Mouse (Mus musculus) forebrain, postnatal 0 days (tissue): ENCODE measurements at regions not wholly inside any gene's neighbourhood (a gene's known extent, or its start where the extent isn't known, plus 50 kb on each side); places are given as distances from the start of the nearest gene placed in this dataset.

ENCODE experiments used
- ATAC-seq: fragments of 200-750 bp; cut with Nextera tagmentation; 2 replicates; pipeline ENCODE4 v1.8.0; 2017; ENCODE audit warnings: mild to moderate bottlenecking, moderate library complexity
- DNase-seq: peaks from one replicate; pipeline ENCODE4 v3.0.0-alpha.2; 2015
- H3K27ac ChIP-seq: fragments of 300-500 bp; sonication (generic); 2 replicates; pipeline ENCODE4 v1.5.1; 2014; ENCODE audit warnings: low read depth, mild to moderate bottlenecking, antibody characterized with exemption, low read length, moderate library complexity, mixed read lengths
- H3K27me3 ChIP-seq: fragments of 300-500 bp; sonication (generic); 2 replicates; pipeline ENCODE4 v1.6.1; 2014; ENCODE audit warnings: mild to moderate bottlenecking, low read length, mixed read lengths; ENCODE audit not compliant: insufficient read depth
- H3K36me3 ChIP-seq: fragments of 300-500 bp; sonication (generic); 2 replicates; pipeline ENCODE4 v1.6.1; 2014; ENCODE audit warnings: mild to moderate bottlenecking, moderate library complexity; ENCODE audit not compliant: insufficient read depth
- H3K4me1 ChIP-seq: fragments of 300-500 bp; sonication (generic); 2 replicates; pipeline ENCODE4 v1.6.1; 2014; ENCODE audit warnings: antibody characterized with exemption; ENCODE audit not compliant: insufficient read depth
- H3K4me2 ChIP-seq: fragments of 300-500 bp; sonication (generic); 2 replicates; pipeline ENCODE4 v1.6.1; 2014; ENCODE audit warnings: low read depth, mild to moderate bottlenecking, moderate library complexity
- H3K4me3 ChIP-seq: fragments of 300-500 bp; sonication (generic); 2 replicates; pipeline ENCODE4 v1.5.1; 2014; ENCODE audit warnings: low read depth, low read length, mixed read lengths
- H3K9ac ChIP-seq: fragments of 300-500 bp; sonication (generic); 2 replicates; pipeline ENCODE4 v1.6.1; 2014; ENCODE audit warnings: mild to moderate bottlenecking
- H3K9me3 ChIP-seq: fragments of 300-500 bp; sonication (generic); 2 replicates; pipeline ENCODE4 v1.6.1; 2016; ENCODE audit warnings: low read length
- CTCF ChIP-seq: sonication (generic); IDR thresholded peaks from 2 replicates; pipeline ENCODE4 v1.5.1; 2016; ENCODE audit warnings: antibody characterized with exemption, control low read depth, low read depth
- WGBS: fragments of 180-500 bp; shearing (Covaris S2); extraction: QIAGEN DNeasy Blood & Tissue Kit; methylation state at CpG from one replicate; pipeline ENCODE4 v1.1.7; 2014; 5-methylcytosine and 5-hydroxymethylcytosine counted together

- Histone ChIP-seq H3K27me3 (no peaks in the 10 kb centered on the region), H3K36me3 (no peaks in the 10 kb centered on the region), H3K9me3 (no peaks in the 10 kb centered on the region), H3K4me1 (no peaks in the 10 kb centered on the region), H3K4me2 (no peak overlapping the region), H3K4me3 (no peak overlapping the region), H3K27ac (no peak overlapping the region), H3K9ac (no peak overlapping the region)
- no peak for DNase-seq
- WGBS, result 35% methylated on average over 7 of the region's 7 CpGs
- TF ChIP-seq CTCF, result no peak
- ATAC-seq, result no peak
Measured at GRCm38 (mm10) chr2:160220562-160221021, 113.4 kb downstream of the Gm826 start.

GRCm38 (mm10) chr2:160214032-160214812 is 119.7 kb downstream of the Gm826 start:
- H3K4me3 ChIP-seq, result no peak overlapping the region
- no peaks in the 10 kb centered on the region for H3K36me3 ChIP-seq
- no peak overlapping the region for H3K27ac ChIP-seq
- H3K9ac ChIP-seq, result no peak overlapping the region
- TF ChIP-seq CTCF, result no peak
- no peak for ATAC-seq
- H3K27me3 ChIP-seq, result no peaks in the 10 kb centered on the region
- H3K4me1 ChIP-seq, result no peaks in the 10 kb centered on the region
- WGBS, result 88% methylated on average over 10 of the region's 10 CpGs
- no peak for DNase-seq
- H3K4me2 ChIP-seq, result no peak overlapping the region
- H3K9me3 ChIP-seq, result no peaks in the 10 kb centered on the region

GRCm38 (mm10) chr2:160210507-160210906 is 123.5 kb downstream of the Gm826 start:
- DNase-seq (no peak), ATAC-seq (no peak)
- Histone ChIP-seq H3K4me3 (no peak overlapping the region), H3K27ac (no peak overlapping the region), H3K4me1 (no peaks in the 10 kb centered on the region), H3K9ac (no peak overlapping the region), H3K9me3 (no peaks in the 10 kb centered on the region), H3K4me2 (no peak overlapping the region), H3K36me3 (no peaks in the 10 kb centered on the region), H3K27me3 (no peaks in the 10 kb centered on the region)
- 85% methylated on average over 3 of the region's 3 CpGs for WGBS
- no peak for TF ChIP-seq CTCF

- WGBS, result 92% methylated on average over 12 of the region's 12 CpGs
- Histone ChIP-seq H3K36me3 (no peaks in the 10 kb centered on the region), H3K4me1 (no peaks in the 10 kb centered on the region), H3K9me3 (no peaks in the 10 kb centered on the region), H3K27me3 (no peaks in the 10 kb centered on the region), H3K9ac (no peak overlapping the region), H3K4me2 (no peak overlapping the region), H3K4me3 (no peak overlapping the region), H3K27ac (no peak overlapping the region)
- TF ChIP-seq CTCF, result no peak
- no peak for DNase-seq
- no peak for ATAC-seq
Measured at GRCm38 (mm10) chr2:160209589-160210264, 124.2 kb downstream of the Gm826 start.

- Histone ChIP-seq H3K36me3 (no peaks in the 10 kb centered on the region), H3K4me2 (no peak overlapping the region)
- no peak for TF ChIP-seq CTCF
Measured at GRCm38 (mm10) chr2:160208295-160208694, 125.7 kb downstream of the Gm826 start.

GRCm38 (mm10) chr2:160207226-160207625 is 126.7 kb downstream of the Gm826 start:
- H3K36me3 ChIP-seq, result no peaks in the 10 kb centered on the region
- TF ChIP-seq CTCF, result peak; percentile 25; the same call in 1 of the 2 replicates
- H3K27ac ChIP-seq, result no peak overlapping the region
- no peaks in the 10 kb centered on the region for H3K4me1 ChIP-seq
- DNase-seq, result no peak
- WGBS, result 77% methylated on average over 4 of the region's 4 CpGs
- no peaks in the 10 kb centered on the region for H3K9me3 ChIP-seq
- H3K4me2 ChIP-seq, result no peak overlapping the region
- no peak overlapping the region for H3K9ac ChIP-seq
- no peaks in the 10 kb centered on the region for H3K27me3 ChIP-seq
- no peak for ATAC-seq
- H3K4me3 ChIP-seq, result no peak overlapping the region

More at GRCm38 (mm10) chr2:160208295-160208694, 125.7 kb downstream of the Gm826 start:
- H3K27ac ChIP-seq, result no peak overlapping the region
- no peak overlapping the region for H3K4me3 ChIP-seq
- DNase-seq (no peak), ATAC-seq (no peak)
- no peaks in the 10 kb centered on the region for H3K9me3 ChIP-seq
- 56% methylated on average over 3 of the region's 3 CpGs for WGBS
- no peak overlapping the region for H3K9ac ChIP-seq
- H3K4me1 ChIP-seq, result no peaks in the 10 kb centered on the region
- no peaks in the 10 kb centered on the region for H3K27me3 ChIP-seq

GRCm38 (mm10) chr2:160192661-160193060 is 141.3 kb downstream of the Gm826 start:
- Histone ChIP-seq H3K36me3 (no peaks in the 10 kb centered on the region), H3K9ac (no peak overlapping the region), H3K4me3 (no peak overlapping the region), H3K27ac (no peak overlapping the region), H3K4me1 (no peaks in the 10 kb centered on the region), H3K9me3 (no peaks in the 10 kb centered on the region), H3K4me2 (no peak overlapping the region), H3K27me3 (no peaks in the 10 kb centered on the region)
- ATAC-seq, result no peak
- DNase-seq, result no peak
- TF ChIP-seq CTCF, result no peak
- 79% methylated on average over 4 of the region's 4 CpGs for WGBS
